Mouse (Mus musculus) 3134 (cell line): ENCODE results near the gene Tprn.

Source experiments
- DNase-seq: peaks from one replicate; pipeline ENCODE4 v3.0.0-alpha.2; 2011; ENCODE audit warnings: low spot score; ENCODE audit not compliant: insufficient read length; ENCODE audit errors: extremely low read depth

The Tprn gene

GRCm38 (mm10) chr2:25262291-25262767 lies at the start of gene Tprn:
TSS of gene Tprn (plus strand) at chr2:25262618.
- peak; percentile 89 for DNase-seq

- DNase-seq, result no peak
Observed at GRCm38 (mm10) chr2:25213266-25213865, 49.1 kb upstream of the Tprn start.

GRCm38 (mm10) chr2:25214444-25214843 lies 48.0 kb upstream of the Tprn start, which contains the start of gene Stpg3:
TSS of gene Stpg3 (minus strand) at chr2:25214637.
- no peak for DNase-seq

DNA sequence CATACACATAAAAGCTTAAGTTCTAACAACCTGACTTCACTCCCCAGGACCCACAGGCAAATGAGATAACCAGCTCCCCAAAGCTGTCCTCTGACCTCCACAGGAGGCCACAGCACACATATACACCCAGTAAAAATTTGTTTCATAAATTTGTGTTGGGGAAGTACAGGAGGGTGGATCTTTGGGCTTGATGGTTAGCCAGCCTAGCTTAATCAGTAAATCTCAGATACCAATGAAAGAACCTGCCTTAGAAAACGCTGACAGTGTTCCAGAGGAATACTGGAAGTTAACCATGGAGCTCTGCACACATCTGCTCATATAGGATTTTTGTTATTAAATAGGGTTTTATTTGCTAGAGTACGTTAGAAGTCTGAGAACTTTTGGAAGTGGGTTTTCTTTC lies 44.8 kb upstream of the Tprn start:
- DNase-seq, result no peak

DNA sequence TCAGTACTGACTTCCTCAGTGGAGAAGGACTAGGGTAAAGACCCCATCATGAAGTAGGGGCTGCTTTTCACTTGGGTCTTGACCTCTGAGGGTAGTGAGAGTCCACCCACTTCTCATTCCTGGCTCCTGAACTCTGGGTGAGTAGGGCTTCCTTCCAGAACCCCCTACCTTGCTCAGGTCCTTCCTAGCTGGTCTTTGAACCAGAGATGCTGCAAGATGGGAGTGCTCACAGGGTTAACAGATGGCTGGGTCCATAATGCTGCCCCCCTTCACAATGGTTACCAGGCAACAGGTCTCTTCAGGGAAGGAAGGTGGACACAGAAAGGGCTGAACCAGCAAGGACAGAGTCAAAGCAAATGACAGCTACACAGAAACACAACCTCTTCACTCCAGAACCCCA lies 44.0 kb upstream of the Tprn start, which contains the start of gene Fam166a:
Gene Fam166a (plus strand): TSS at position 301 of the 400 bp plus-strand sequence.
- no peak for DNase-seq

DNA sequence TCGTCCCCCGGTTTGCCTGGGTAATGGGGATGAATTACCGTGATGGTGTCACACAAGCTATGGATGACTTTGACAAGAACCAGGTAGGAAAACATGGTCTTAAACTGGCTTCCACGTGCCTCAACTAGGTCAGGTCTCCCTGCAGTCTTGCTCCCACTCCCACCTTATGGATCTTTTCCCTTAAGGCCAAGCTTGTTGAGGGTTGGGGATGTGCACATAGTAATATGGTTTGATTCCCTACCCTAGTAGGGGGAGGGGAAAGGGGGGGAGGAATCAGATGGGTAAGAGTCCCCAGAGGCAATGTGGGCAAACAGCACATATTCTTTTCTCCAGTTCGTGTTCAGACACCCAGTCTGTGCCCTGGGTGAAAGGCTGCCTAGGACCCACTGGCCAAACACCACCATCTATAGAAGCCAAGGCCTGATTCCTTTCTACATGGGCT lies 41.1 kb upstream of the Tprn start:
- DNase-seq, result peak; percentile 28

DNA sequence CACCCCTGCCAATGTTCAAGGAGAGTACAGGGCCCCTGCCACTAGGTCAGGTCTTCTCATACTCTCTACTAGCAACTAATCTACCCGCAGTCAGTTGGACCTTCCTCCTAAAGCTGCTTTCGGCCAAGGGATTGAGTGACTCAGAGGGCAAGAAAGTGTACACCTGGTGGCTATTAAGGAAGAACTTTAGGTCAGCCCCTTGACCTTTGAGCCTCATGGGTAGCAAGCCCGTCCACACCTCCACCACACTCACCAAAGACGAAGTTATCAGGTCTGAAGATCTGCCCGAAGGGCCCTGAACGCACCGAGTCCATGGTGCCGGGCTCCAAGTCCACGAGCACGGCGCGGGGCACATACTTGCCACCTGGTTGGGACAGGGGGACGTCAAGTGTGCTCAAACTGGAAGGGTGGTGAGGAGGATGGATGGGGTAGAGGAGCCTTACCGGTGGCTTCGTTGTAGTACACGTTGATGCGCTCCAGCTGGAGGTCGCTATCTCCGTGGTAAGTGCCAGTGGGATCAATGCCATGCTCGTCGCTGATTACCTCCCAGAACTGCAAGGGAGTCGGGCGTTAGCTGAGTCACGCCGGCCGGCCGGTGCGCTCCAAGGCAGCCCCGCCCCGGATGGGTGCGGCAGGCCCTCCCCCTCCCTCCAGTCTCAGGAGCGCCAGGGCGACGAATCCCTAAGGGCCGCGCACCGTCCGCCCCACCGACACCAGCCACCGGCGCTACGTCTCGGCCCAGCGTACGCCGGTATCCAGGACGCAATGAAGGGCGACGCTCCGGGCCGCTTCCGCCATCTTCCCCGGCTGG lies 38.5 kb upstream of the Tprn start:
- peak; percentile 92 for DNase-seq

DNA sequence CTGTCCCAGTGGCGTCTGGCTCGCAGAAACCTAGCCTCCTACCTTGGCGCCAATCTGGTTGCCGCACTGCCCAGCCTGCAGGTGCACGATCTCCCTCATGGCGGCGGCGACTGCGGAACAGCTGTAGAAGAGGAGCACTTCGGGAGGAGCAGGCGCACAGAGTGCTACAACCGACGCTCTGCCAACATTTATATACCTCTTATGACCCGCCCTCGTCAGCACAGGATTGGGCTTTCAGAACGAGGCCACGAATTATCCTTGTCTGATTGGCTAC lies 38.0 kb upstream of the Tprn start, which contains the start of gene Tubb4b:
Gene Tubb4b (minus strand): TSS at position 211 of the 274 bp plus-strand sequence.
- DNase-seq, result no peak

DNA sequence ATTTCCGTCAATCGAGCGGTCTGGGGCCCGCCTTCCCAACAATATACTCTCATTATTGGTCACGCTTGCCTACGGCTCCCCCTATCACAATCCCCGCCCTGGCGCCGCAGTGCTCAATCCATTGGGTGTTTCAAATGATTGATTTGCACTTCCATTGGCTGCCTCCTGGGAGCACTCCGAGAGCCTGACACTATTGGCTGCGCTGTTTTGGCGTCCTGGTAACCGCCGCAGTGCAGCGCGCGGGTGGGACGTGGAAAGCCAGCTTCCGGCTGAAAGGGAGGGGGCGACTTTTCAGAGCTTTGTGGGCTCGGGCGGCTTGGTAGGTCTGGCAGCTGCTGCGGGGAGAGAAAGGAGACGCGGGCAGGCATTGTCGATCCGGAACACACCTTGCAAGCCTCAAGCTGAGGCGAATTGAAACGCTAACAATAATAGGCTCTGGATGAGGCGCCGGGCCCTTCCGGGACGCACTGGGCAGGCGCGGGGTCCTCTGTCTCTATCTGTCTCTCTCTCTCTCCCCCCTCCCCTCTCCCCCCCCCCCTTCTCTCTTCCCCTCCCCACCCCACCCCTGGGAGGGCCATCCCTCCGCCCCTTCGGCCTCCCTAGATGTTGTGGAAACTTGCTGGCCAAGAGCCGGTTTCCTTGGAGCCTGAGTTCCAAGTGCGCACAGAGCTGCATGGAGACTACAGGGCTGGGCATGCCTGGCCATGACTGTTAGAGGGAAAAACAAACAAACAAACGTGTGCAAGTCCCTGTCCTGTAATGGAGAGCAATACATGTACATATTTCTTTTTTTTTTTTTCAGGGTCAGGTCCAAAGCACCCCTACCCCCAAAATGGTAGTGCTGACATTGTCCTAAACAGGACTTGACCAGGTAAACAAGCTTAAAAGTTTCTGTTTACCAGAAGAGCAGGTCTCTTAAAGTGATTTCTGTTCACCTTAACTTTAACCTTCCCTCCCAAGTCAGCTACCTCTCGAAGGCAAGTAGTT lies 37.4 kb upstream of the Tprn start:
- peak; percentile 97 for DNase-seq

DNA sequence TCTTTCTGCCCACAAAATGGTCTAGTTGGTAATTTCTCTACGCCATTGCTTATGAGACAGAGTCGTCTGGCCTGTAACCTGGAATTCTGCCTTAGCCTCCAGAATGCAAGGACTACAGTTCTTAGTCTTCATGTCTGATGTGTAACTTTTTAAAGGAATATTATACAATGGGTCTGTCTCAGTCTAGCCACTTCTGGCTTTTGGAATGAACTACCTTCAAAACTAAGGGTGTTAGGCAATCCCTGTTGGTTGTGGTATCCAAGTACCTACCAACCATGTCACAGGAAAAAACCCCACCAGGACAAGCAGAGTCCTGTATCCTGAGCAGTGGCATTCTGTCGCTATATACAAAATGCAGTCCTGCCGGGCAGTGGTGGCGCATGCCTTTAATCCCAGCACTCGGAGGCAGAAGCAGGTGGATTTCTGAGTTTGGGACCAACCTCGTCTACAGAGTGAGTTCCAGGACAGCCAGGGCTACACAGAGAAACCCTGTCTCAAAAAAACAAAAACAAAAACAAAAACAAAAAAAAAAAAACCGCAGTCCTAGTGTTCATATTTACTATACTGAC lies 36.5 kb upstream of the Tprn start:
- no peak for DNase-seq

DNA sequence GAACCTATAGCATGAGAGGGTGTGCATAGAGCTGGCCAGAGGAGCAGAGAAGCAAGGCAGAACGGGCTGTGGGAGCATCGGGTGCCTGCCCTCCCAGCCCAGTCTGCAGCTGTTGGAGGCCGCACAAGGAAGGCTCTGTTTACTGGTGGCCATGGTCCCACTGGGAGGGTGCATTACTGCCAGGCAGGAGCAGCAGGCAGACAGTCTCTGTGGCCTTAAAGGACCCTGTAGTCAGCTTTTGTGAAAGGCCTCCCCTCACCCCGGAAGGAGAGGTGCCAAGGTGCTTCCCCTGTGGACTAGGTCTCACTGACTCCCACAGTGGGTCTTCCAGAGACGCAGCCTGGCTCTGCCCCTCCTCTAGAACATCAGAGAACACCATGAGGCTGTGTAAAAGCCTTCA lies 35.6 kb upstream of the Tprn start:
- no peak for DNase-seq

DNA sequence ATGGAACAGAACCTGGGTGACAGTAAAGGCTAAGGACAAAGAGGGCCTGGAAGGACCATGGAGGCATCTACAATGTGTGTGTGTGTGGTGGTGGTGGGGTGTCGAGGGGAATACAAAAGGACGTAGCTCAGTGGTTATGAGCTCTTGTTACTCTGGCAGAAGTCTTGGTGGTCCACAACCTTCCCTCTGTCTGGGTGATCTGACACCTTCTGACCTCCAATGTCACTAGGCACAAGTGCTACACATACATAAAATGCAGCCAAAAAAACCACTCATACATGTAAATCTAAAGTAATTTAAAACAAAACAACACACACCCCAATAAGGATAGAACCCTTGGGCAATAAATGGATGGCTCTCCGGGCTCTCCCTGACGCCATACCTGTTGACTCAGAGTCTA lies 35.0 kb upstream of the Tprn start:
- DNase-seq, result no peak

- DNase-seq, result peak; percentile 78
Observed at GRCm38 (mm10) chr2:25228431-25228889, 34.0 kb upstream of the Tprn start.

- DNase-seq, result no peak
Observed at GRCm38 (mm10) chr2:25228995-25229530, 33.4 kb upstream of the Tprn start.

DNA sequence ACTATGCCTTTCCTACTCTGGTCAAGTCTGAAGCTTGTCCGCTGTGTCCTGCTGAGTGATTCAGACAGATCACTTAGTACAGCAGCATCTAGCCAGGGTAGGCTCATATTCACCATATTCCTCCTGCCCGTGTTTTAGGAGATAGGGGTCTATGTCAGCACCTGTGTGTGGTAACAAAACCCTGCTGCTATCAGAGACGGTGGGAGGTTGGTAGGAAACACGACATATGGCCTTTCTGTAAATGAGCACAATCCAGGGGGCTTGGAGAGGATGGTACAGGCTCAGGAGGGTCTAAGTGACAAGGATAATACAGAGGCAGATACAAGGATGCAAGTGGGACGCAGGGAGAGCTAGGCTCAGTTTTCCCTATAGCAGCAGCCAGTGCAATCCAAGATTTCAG lies 32.8 kb upstream of the Tprn start:
- DNase-seq, result no peak

DNA sequence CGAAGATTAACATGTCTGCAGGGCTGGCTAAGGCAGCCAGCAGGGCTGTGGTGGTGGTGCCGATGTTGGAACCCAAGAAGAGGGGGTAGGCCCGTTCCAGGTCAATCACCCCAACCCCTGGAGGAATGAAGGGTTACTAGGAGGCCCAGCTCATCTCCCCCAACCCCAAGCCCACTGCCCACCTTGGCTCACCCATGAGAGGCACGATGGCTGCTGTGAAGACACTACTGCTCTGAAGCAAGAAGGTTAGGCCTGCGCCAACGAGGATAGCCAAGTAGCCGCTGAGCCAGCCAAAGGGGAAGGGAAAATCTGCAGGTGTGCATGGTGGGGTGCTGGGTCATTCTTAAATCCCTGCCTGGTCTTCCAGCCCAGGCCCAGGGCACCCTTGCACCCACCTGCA lies 31.8 kb upstream of the Tprn start:
- no peak for DNase-seq

- DNase-seq, result no peak
Observed at GRCm38 (mm10) chr2:25231038-25231437, 31.4 kb upstream of the Tprn start.

DNA sequence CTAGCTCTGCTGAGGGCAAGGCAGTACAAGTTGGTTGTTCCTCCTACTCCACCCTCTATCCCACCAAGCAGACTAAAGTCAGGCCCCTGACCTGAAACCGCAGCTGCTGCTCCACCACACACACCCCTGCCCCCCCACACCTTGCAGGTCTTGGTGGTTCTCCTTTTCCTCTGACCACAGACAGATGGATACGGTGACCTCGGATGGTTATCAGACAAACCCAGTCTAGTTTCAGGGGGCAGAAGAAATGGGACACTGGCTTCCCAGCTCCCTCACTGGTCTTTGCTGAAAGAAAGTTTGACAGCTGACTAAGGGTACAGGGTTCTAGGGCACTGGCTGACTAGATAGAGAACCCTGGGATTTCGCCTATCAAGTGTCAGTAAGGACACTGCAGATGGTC lies 29.0 kb upstream of the Tprn start:
- no peak for DNase-seq

GRCm38 (mm10) chr2:25234050-25234449 lies 28.4 kb upstream of the Tprn start, which contains the start of gene Slc34a3:
TSS of gene Slc34a3 (minus strand) at chr2:25234364.
- DNase-seq, result no peak

DNA sequence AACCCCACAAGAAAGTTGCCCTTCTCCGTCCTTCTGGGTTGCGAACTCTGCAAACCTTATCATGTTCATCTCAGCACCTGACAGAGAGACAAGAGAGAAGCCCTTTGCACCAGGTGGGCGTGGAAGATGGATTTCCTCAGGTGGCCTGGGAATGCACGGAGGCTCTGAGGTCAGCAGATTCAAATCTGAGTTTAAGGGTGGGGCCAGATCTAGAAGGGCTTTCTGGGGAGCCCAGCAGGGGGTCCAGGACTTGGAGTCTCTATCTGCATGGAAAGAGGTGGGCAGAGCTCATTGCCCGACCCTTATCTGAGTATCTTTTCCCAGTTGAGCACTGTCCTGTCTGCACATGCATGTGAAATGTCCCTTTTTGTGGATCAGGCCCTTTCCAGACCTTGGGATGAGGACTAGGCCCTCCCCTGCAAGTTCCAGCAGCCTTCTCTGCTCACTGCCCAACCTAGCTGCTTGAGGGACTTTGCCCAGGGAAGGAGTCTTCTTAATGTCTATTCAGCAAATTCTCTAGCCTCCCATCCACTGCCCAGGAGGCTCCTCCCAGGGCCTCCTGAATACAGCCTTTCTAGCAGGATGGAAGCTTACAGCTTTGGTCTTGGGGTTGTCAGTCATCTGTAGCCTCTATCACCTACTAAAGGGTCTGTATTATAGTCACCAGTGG lies 27.7 kb upstream of the Tprn start:
- no peak for DNase-seq
